Mouse (Mus musculus) myocyte (in vitro differentiated cells): ENCODE data around the gene Sox14. TPM values are rescaled to one million over a fixed set of nuclear protein-coding genes. Genes with fewer than 3 reads are reported as not detected.

Source experiments
- H3K27me3 ChIP-seq: one replicate; pipeline ENCODE4 v1.6.1; 2011; ENCODE audit not compliant: control insufficient read depth, insufficient read depth, insufficient read length
- H3K36me3 ChIP-seq: one replicate; pipeline ENCODE4 v1.6.1; 2011; ENCODE audit not compliant: control insufficient read depth, insufficient read depth
- H3K4me2 ChIP-seq: one replicate; pipeline ENCODE4 v1.6.1; 2011; ENCODE audit warnings: low read depth, control low read depth
- H3K4me3 ChIP-seq: one replicate; pipeline ENCODE4 v1.5.1; 2011; ENCODE audit warnings: mild to moderate bottlenecking, control low read depth, moderate library complexity
- H3K79me2 ChIP-seq: one replicate; pipeline ENCODE4 v1.6.1; 2011; ENCODE audit not compliant: control insufficient read depth, insufficient read depth
- H3ac ChIP-seq: one replicate; pipeline ENCODE4 v1.6.1; 2011; ENCODE audit not compliant: control insufficient read depth, insufficient read length
- CEBPB ChIP-seq: IDR thresholded peaks from 2 replicates; pipeline ENCODE4 v1.6.1; 2011; ENCODE audit warnings: mild to moderate bottlenecking, moderate library complexity; ENCODE audit not compliant: poor library complexity, insufficient read depth, severe bottlenecking
- E2F4 ChIP-seq: IDR thresholded peaks from one replicate; pipeline ENCODE4 v1.6.1; 2011; ENCODE audit warnings: mild to moderate bottlenecking, control low read depth, moderate library complexity; ENCODE audit not compliant: insufficient read depth
- MAX ChIP-seq: IDR thresholded peaks from one replicate; pipeline ENCODE4 v1.6.1; 2011; ENCODE audit warnings: low read depth, mild to moderate bottlenecking, control low read depth
- MYOD1 ChIP-seq, 3 experiments: IDR thresholded peaks; one replicate each; pipeline ENCODE4 v1.6.1; 2011; ENCODE audit warnings: control low read depth in 2 of 3, low read depth in 2 of 3, mild to moderate bottlenecking in 2 of 3, moderate library complexity in 1 of 3; ENCODE audit not compliant: insufficient read length in 2 of 3, control insufficient read depth in 1 of 3
- MYOG ChIP-seq, 3 experiments: IDR thresholded peaks; one replicate each; pipeline ENCODE4 v1.6.1; 2011; ENCODE audit warnings: control low read depth in 2 of 3, low read depth in 2 of 3, mild to moderate bottlenecking in 2 of 3; ENCODE audit not compliant: insufficient read length in 2 of 3, control insufficient read depth in 1 of 3, insufficient read depth in 1 of 3
- POLR2A ChIP-seq: IDR thresholded peaks from one replicate; pipeline ENCODE4 v1.6.1; 2011; ENCODE audit warnings: low read depth, mild to moderate bottlenecking, control low read depth, moderate library complexity; ENCODE audit not compliant: insufficient read length
- POLR2AphosphoS2 ChIP-seq: IDR thresholded peaks from one replicate; pipeline ENCODE4 v1.6.1; 2011; ENCODE audit warnings: low read depth, control low read depth; ENCODE audit not compliant: insufficient read length
- REST ChIP-seq: IDR thresholded peaks from one replicate; pipeline ENCODE4 v1.6.1; 2011; ENCODE audit warnings: mild to moderate bottlenecking, control low read depth, moderate library complexity; ENCODE audit not compliant: insufficient read depth, insufficient read length
- SRF ChIP-seq: IDR thresholded peaks from one replicate; pipeline ENCODE4 v1.6.1; 2011; ENCODE audit warnings: low read depth; ENCODE audit not compliant: control insufficient read depth, insufficient read length
- TCF12 ChIP-seq: IDR thresholded peaks from one replicate; pipeline ENCODE4 v1.6.1; 2011; ENCODE audit warnings: mild to moderate bottlenecking, control low read depth; ENCODE audit not compliant: poor library complexity, insufficient read depth, severe bottlenecking
- TCF3 ChIP-seq: IDR thresholded peaks from one replicate; pipeline ENCODE4 v1.6.1; 2011; ENCODE audit warnings: low read depth, control low read depth; ENCODE audit not compliant: insufficient read length
- USF1 ChIP-seq: IDR thresholded peaks from one replicate; pipeline ENCODE4 v1.6.1; 2011; ENCODE audit warnings: low read depth, mild to moderate bottlenecking, control low read depth, moderate library complexity
- polyA plus RNA-seq: library from polyadenylated mRNA; unstranded; fragments of >200 nt; fragmentation: generic; extraction: Trizol; gene quantifications from one replicate; pipeline ENCODE4 v1.2.1, GENCODE M21; 2012; ENCODE audit warnings: missing spikeins

The Sox14 gene
- polyA plus RNA-seq, 1 experiment = not detected

GRCm38 (mm10) chr9:99848327-99848726 lies 27.6 kb downstream of the Sox14 start:
- Histone ChIP-seq H3K4me3 (no peak overlapping the region), H3ac (no peak overlapping the region), H3K27me3 (no peaks in the 10 kb centered on the region), H3K4me2 (no peak overlapping the region), H3K79me2 (no peaks in the 10 kb centered on the region), H3K36me3 (no peaks in the 10 kb centered on the region)
- TF ChIP-seq TCF12 (no peak), REST (no peak), POLR2A (no peak), TCF3 (no peak)

GRCm38 (mm10) chr9:99846820-99847219 lies 29.1 kb downstream of the Sox14 start:
- no peak overlapping the region for H3K4me2 ChIP-seq
- TF ChIP-seq SRF (no peak), MAX (no peak), CEBPB (no peak), TCF3 (no peak), USF1 (no peak), TCF12 (no peak), POLR2AphosphoS2 (no peak), E2F4 (no peak), MYOD1 (IDR thresholded peaks at IDR 0.05; ENCODE audit: control insufficient read depth in 1 of 3, insufficient read length in 2 of 3, low read depth in 2 of 3) (no peak), MYOG (IDR thresholded peaks at IDR 0.05; ENCODE audit: control insufficient read depth in 1 of 3, insufficient read depth in 1 of 3, insufficient read length in 2 of 3, low read depth in 2 of 3) (no peak), POLR2A (no peak)
- no peak overlapping the region for H3K4me3 ChIP-seq
- no peaks in the 10 kb centered on the region for H3K79me2 ChIP-seq
- H3K27me3 ChIP-seq = no peaks in the 10 kb centered on the region
- no peaks in the 10 kb centered on the region for H3K36me3 ChIP-seq
- H3ac ChIP-seq = no peak overlapping the region

GRCm38 (mm10) chr9:99839367-99839766 lies 36.6 kb downstream of the Sox14 start:
- no peak overlapping the region for H3K4me3 ChIP-seq
- TF ChIP-seq CEBPB (peak; percentile 78), POLR2A (no peak)
- H3K79me2 ChIP-seq = no peaks in the 10 kb centered on the region
- H3K36me3 ChIP-seq = no peaks in the 10 kb centered on the region
- no peak overlapping the region for H3ac ChIP-seq
- peak overlapping the region; percentile 15 for H3K4me2 ChIP-seq
- H3K27me3 ChIP-seq = no peaks in the 10 kb centered on the region

DNA sequence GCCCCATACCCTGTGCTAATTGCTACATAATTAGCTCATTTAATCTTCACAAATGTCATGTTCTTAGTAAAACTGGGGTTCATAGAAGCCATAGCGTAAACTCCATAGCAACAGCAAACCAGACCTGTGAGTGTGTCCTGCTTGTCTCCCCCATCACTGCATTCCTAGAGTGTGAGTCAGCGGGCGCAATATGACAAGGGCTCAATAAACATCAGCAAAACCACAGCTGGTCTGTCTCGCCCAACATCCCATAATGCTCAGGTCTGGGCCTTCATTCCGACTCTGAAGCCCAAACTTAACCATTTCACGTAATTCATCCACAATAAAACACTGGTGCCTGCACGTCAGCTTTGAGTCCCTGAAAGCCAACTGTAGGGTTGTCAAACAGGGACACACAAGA lies 37.1 kb downstream of the Sox14 start:
- Histone ChIP-seq H3K4me2 (peak overlapping the region; percentile 15), H3K79me2 (no peaks in the 10 kb centered on the region), H3K27me3 (no peaks in the 10 kb centered on the region), H3ac (no peak overlapping the region), H3K36me3 (no peaks in the 10 kb centered on the region), H3K4me3 (no peak overlapping the region)
- TF ChIP-seq CEBPB = no peak
- no peak for TF ChIP-seq TCF3
- no peak for TF ChIP-seq TCF12
- TF ChIP-seq REST = no peak

- TF ChIP-seq CEBPB (no peak), TCF3 (no peak), MYOG (IDR thresholded peaks at IDR 0.05; ENCODE audit: control insufficient read depth in 1 of 3, insufficient read depth in 1 of 3, insufficient read length in 2 of 3, low read depth in 2 of 3) (no peak), MAX (no peak), REST (no peak), USF1 (no peak), POLR2A (no peak), TCF12 (no peak), SRF (no peak)
- Histone ChIP-seq H3K27me3 (no peaks in the 10 kb centered on the region), H3K4me2 (no peak overlapping the region), H3K79me2 (no peaks in the 10 kb centered on the region), H3K4me3 (no peak overlapping the region), H3ac (no peak overlapping the region), H3K36me3 (no peaks in the 10 kb centered on the region)
These were observed 39.3 kb downstream of the Sox14 start for GRCm38 (mm10) chr9:99836707-99837106.

- Histone ChIP-seq H3K27me3 (peaks cover under 1% of the 10 kb centered on the region), H3K4me3 (no peak overlapping the region), H3K79me2 (no peaks in the 10 kb centered on the region), H3K4me2 (no peak overlapping the region), H3K36me3 (no peaks in the 10 kb centered on the region), H3ac (no peak overlapping the region)
- TF ChIP-seq MAX (no peak), TCF3 (no peak), USF1 (no peak), MYOG (IDR thresholded peaks at IDR 0.05; ENCODE audit: control insufficient read depth in 1 of 3, insufficient read depth in 1 of 3, insufficient read length in 2 of 3, low read depth in 2 of 3) (no peak), TCF12 (no peak), POLR2AphosphoS2 (no peak)
These were observed 40.1 kb downstream of the Sox14 start for GRCm38 (mm10) chr9:99835624-99836430.

Other genes starting within 250 kb of the Sox14 start
- gene Dzip1l, start 246.7 kb downstream of the Sox14 start, polyA plus RNA-seq = 6.5 TPM
- gene Cldn18, start 158.9 kb downstream of the Sox14 start, polyA plus RNA-seq = not detected